Mouse (Mus musculus): ENCODE results near the gene Foxo3. TPM values are rescaled to one million over a fixed set of nuclear protein-coding genes. Genes with fewer than 3 reads are reported as not detected.

Gene Foxo3
- polyA plus RNA-seq, 1 experiment from 2014 or later, result 9.3 TPM

DNA sequence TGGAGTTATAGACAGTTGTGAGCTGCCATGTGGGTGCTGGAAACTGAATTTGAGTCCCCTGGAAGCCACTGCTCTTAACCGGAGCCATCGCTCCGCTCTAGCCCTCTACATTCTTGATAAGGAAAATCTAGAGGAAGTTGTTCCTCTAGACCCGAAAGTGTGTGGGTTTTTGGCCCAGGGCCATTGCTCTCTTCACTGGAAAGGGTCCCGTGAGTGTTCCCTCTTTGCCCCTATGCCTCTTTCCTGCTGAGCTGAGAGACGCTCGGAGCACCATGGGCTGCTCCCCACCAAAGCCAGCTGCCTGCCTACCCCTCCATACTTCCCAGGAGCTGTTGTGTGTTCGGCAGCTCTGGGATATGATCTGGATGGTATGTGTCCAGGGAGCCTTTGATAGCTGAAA, 96.2 kb downstream of the Foxo3 start:
- Histone ChIP-seq H3K9ac (ENCODE audit: low read depth, low read length) (no peak overlapping the region), H3K27me3 (replicated peaks; ENCODE audit: control insufficient read depth, insufficient read depth, low read length) (no peaks in the 10 kb centered on the region), H3K27ac (ENCODE audit: low read depth, low read length) (no peak overlapping the region), H3K4me1 (replicated peaks; ENCODE audit: control insufficient read depth, insufficient read depth, low read length) (no peaks in the 10 kb centered on the region), H3K4me3 (ENCODE audit: low read depth, low read length) (no peak overlapping the region), H3K4me2 (replicated peaks; ENCODE audit: low read depth) (no peak overlapping the region), H3K9me3 (ENCODE audit: control insufficient read depth) (no peaks in the 10 kb centered on the region), H3K36me3 (ENCODE audit: control insufficient read depth, insufficient read depth) (peaks cover 23% of the 10 kb centered on the region)
- 82% methylated on average over 8 of the region's 8 CpGs for WGBS
- ATAC-seq, result no peak
- TF ChIP-seq CTCF (IDR thresholded peaks at IDR 0.05; ENCODE audit: low read depth), result no peak

DNA sequence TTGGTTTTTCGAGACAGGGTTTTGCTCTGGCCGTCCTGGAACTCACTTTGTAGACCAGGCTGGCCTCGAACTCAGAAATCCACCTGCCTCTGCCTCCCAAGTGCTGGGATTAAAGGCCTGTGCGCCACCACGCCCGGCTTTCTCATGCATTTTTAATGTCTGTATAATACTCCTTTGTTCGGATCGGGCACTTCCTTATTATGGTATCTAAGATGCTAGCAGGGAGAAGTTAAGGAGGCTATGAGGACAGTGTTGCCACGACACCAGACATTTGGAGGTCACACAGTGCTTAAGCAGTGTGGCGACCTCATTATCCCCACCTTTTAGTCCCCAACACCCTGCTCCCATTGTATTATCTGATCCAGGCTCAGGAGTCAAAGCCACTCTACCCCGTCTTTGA, 97.8 kb downstream of the Foxo3 start:
- no peaks in the 10 kb centered on the region for H3K9me3 ChIP-seq (ENCODE audit: control insufficient read depth)
- no peak overlapping the region for H3K4me3 ChIP-seq (ENCODE audit: low read depth, low read length)
- no peaks in the 10 kb centered on the region for H3K4me1 ChIP-seq (replicated peaks; ENCODE audit: control insufficient read depth, insufficient read depth, low read length)
- H3K36me3 ChIP-seq (ENCODE audit: control insufficient read depth, insufficient read depth), result peaks cover 8% of the 10 kb centered on the region
- H3K4me2 ChIP-seq (replicated peaks; ENCODE audit: low read depth), result no peak overlapping the region
- no peaks in the 10 kb centered on the region for H3K27me3 ChIP-seq (replicated peaks; ENCODE audit: control insufficient read depth, insufficient read depth, low read length)
- H3K9ac ChIP-seq (ENCODE audit: low read depth, low read length), result no peak overlapping the region
- no peak for TF ChIP-seq CTCF (IDR thresholded peaks at IDR 0.05; ENCODE audit: low read depth)
- H3K27ac ChIP-seq (ENCODE audit: low read depth, low read length), result no peak overlapping the region
- no peak for ATAC-seq
- 94% methylated on average over 11 of the region's 11 CpGs for WGBS

DNA sequence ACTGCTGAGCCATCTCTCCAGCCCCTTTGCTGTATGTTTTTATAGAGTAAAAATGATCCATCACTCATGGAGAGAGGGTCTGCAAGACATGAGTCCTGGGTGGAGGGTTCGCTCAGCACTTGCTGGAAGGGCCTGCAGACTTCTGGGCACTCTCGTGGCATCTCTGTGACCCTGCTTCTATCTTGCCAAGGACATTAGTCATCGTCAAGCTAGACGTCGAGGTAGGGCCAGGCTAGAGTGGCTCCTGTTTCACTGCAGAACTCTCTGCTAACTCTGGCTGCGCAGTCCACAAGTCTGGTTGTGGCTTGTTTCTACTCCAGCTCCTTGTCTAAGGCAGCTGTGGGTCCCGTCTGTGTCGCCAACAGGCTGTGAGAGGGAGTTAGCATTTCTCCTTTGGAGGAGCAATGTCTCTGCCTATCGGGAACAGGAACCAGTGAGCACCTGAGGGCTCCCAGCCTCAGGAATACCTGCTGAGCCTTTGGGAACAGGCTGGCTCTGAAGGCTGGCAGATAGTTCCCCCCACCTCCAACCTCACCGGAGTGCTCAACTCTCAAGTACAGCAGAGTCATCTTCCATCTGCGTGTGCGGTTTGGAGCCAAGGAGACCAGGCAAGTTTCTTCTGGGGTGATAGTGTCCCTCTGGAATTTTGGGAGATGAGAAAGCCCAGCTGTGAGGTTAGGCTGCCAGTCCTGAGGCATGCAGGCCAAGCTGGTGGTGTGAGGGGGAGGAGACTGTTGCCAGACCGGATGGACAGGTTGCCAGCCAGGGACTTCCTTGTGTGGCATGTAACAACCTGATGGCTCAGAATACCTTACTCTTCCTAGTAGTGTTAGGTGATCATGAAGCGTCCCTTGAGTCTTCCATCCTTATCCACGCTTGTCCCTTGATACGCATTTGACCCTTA, 98.5 kb downstream of the Foxo3 start:
- 76% methylated on average over 16 of the region's 16 CpGs for WGBS
- H3K9ac ChIP-seq (ENCODE audit: low read depth, low read length), result no peak overlapping the region
- H3K27ac ChIP-seq (ENCODE audit: low read depth, low read length), result no peak overlapping the region
- TF ChIP-seq CTCF (IDR thresholded peaks at IDR 0.05; ENCODE audit: low read depth), result no peak
- peaks cover under 1% of the 10 kb centered on the region; the same call in 1 of the 2 replicates for H3K36me3 ChIP-seq (ENCODE audit: control insufficient read depth, insufficient read depth)
- no peaks in the 10 kb centered on the region for H3K27me3 ChIP-seq (replicated peaks; ENCODE audit: control insufficient read depth, insufficient read depth, low read length)
- H3K4me1 ChIP-seq (replicated peaks; ENCODE audit: control insufficient read depth, insufficient read depth, low read length), result no peaks in the 10 kb centered on the region
- no peak for ATAC-seq
- no peak overlapping the region for H3K4me2 ChIP-seq (replicated peaks; ENCODE audit: low read depth)
- H3K4me3 ChIP-seq (ENCODE audit: low read depth, low read length), result no peak overlapping the region
- H3K9me3 ChIP-seq (ENCODE audit: control insufficient read depth), result no peaks in the 10 kb centered on the region

DNA sequence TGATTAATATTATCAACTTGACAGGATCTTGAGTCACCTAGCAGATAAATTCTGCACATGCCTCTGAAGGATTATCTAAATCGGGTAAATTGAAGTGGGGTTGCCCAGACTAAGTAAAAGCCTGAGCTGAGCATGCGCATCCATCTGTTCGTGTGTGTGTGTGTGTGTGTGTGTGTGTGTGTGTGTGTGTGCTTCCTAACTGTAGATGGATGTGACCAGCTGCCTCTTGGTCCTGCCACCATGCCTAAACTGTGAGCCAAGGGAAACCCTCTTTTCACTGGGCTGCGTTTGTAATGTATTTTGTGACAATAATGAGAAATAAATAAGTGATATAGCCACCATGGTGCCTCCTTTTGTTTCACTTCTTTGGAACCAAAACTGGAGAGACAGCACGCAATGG, 102.3 kb downstream of the Foxo3 start:
- no peak for ATAC-seq
- Histone ChIP-seq H3K9ac (ENCODE audit: low read depth, low read length) (no peak overlapping the region), H3K4me2 (replicated peaks; ENCODE audit: low read depth) (no peak overlapping the region), H3K4me3 (ENCODE audit: low read depth, low read length) (no peak overlapping the region), H3K9me3 (ENCODE audit: control insufficient read depth) (no peaks in the 10 kb centered on the region), H3K27me3 (replicated peaks; ENCODE audit: control insufficient read depth, insufficient read depth, low read length) (no peaks in the 10 kb centered on the region), H3K27ac (ENCODE audit: low read depth, low read length) (no peak overlapping the region), H3K36me3 (ENCODE audit: control insufficient read depth, insufficient read depth) (no peaks in the 10 kb centered on the region), H3K4me1 (replicated peaks; ENCODE audit: control insufficient read depth, insufficient read depth, low read length) (0 out of 2 replicates have a peak, but pooled peaks cover 3% of the 10 kb centered on the region)
- 74% methylated on average over 5 of the region's 5 CpGs for WGBS
- no peak for TF ChIP-seq CTCF (IDR thresholded peaks at IDR 0.05; ENCODE audit: low read depth)

DNA sequence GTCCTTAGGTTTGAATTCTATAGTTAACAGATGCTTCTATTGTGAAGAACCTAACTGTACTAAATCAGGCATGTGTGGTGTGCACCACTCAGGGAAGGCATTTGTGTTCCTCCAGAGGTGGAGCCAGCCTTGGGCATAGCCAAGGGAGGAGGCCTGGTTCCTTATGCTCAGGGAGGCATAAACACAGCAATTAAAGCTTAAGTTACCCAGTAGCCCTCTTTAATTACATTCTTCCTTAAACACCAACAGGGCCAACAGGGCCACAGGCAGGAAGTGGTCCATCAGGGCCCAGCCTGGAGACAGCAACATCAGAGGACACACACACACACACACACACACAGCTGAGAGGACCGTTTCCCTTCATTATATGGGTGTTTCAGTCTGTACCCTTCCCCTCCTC, 102.7 kb downstream of the Foxo3 start:
- no peak overlapping the region for H3K27ac ChIP-seq (ENCODE audit: low read depth, low read length)
- no peak for TF ChIP-seq CTCF (IDR thresholded peaks at IDR 0.05; ENCODE audit: low read depth)
- H3K4me2 ChIP-seq (replicated peaks; ENCODE audit: low read depth), result no peak overlapping the region
- no peaks in the 10 kb centered on the region for H3K9me3 ChIP-seq (ENCODE audit: control insufficient read depth)
- no peak for ATAC-seq
- 0 out of 2 replicates have a peak, but pooled peaks cover 3% of the 10 kb centered on the region for H3K4me1 ChIP-seq (replicated peaks; ENCODE audit: control insufficient read depth, insufficient read depth, low read length)
- 18% methylated on average over 1 of the region's 1 CpGs for WGBS
- H3K4me3 ChIP-seq (ENCODE audit: low read depth, low read length), result no peak overlapping the region
- no peaks in the 10 kb centered on the region for H3K36me3 ChIP-seq (ENCODE audit: control insufficient read depth, insufficient read depth)
- no peak overlapping the region for H3K9ac ChIP-seq (ENCODE audit: low read depth, low read length)
- no peaks in the 10 kb centered on the region for H3K27me3 ChIP-seq (replicated peaks; ENCODE audit: control insufficient read depth, insufficient read depth, low read length)

DNA sequence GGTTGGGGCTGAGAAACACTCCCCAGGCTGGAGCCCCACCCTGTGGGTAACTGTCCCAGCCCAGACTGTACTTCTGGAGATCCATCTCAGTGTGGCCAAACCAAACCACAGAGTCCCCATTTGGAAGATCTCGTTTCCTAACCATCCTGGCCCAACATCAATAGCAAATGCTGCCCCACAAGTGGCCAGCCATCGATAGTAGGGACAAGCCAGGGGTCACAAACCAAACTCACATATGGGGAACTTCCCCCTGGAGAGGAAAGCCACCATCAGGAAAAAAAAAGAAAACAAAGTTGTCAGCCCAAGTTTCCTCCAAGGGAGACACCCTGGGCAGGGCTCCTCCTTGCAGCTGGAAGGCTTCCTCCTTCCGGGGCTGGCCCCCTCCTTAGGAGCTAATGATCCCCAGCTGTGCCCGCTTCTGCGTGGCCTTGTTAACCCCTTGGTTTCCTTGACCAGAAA, 105.6 kb downstream of the Foxo3 start:
- no peak for ATAC-seq
- 22% methylated on average over 5 of the region's 5 CpGs for WGBS

More for the DNA sequence above, 105.6 kb downstream of the Foxo3 start:
- Histone ChIP-seq H3K9ac (ENCODE audit: low read depth, low read length) (no peak overlapping the region), H3K27ac (ENCODE audit: low read depth, low read length) (no peak overlapping the region), H3K9me3 (ENCODE audit: control insufficient read depth) (no peaks in the 10 kb centered on the region), H3K36me3 (ENCODE audit: control insufficient read depth, insufficient read depth) (no peaks in the 10 kb centered on the region), H3K4me1 (replicated peaks; ENCODE audit: control insufficient read depth, insufficient read depth, low read length) (0 out of 2 replicates have a peak, but pooled peaks cover 3% of the 10 kb centered on the region), H3K4me2 (replicated peaks; ENCODE audit: low read depth) (no peak overlapping the region), H3K4me3 (ENCODE audit: low read depth, low read length) (no peak overlapping the region), H3K27me3 (replicated peaks; ENCODE audit: control insufficient read depth, insufficient read depth, low read length) (no peaks in the 10 kb centered on the region)
- TF ChIP-seq CTCF (IDR thresholded peaks at IDR 0.05; ENCODE audit: low read depth), result no peak
